In genomic region chr10:18418160-18418559, GRCm38 (mm10) we compare ENCODE assay signal across 15 mouse cellular contexts.
DNase-seq lines count a peak whose midpoint lies in the region; ATAC-seq and TF ChIP-seq lines count a peak whose summit lies in the region.
"Had no signal": no experiment of that assay in that cellular context is flagged by ENCODE, and none has a peak within 500 bp of the region (broad histone marks: within the 10 kb centered on the region; RNA-seq: fewer than 3 reads in every experiment).

No protein-coding gene starts in this region.

- H3K4me3 ChIP-seq in heart, embryonic 13.5 days: no peak overlapping the region
- H3K4me3 ChIP-seq in kidney, embryonic 15.5 days (replicated peaks): no peak overlapping the region
- no peak overlapping the region for H3K4me3 ChIP-seq in limb, embryonic 13.5 days
- no peak overlapping the region for H3K4me3 ChIP-seq in thymus, adult 2 months (ENCODE audit: control insufficient read depth, insufficient read depth, low read length)
- H3K4me3 ChIP-seq: erythroblast, embryonic 14.5 days had no signal

- H3K9me3 ChIP-seq in heart, embryonic 13.5 days: no peaks in the 10 kb centered on the region
- H3K9me3 ChIP-seq in kidney, embryonic 15.5 days (replicated peaks): no peaks in the 10 kb centered on the region
- no peaks in the 10 kb centered on the region for H3K9me3 ChIP-seq in limb, embryonic 13.5 days

- no peak for TF ChIP-seq CTCF in thymus, adult 2 months (IDR thresholded peaks at IDR 0.05; ENCODE audit: borderline replicate concordance, control insufficient read depth, extremely low read depth, insufficient read depth, low read length, poor library complexity)

- no peak for ATAC-seq in heart, embryonic 13.5 days (ENCODE audit: extremely low read depth, insufficient number of reproducible peaks, low FRiP score, low TSS enrichment)
- ATAC-seq in kidney, embryonic 15.5 days (replicated peaks; ENCODE audit: low FRiP score): peak; percentile 71
- no peak for ATAC-seq in limb, embryonic 13.5 days (ENCODE audit: low FRiP score, low read depth)
- ATAC-seq: activated CD4-positive, CD25-positive, alpha-beta regulatory T cell, adult 4 months; hindbrain, embryonic 16.5 days had no signal

- H3K27ac ChIP-seq in heart, embryonic 13.5 days (replicated peaks): peak overlapping the region; percentile 76
- 0 out of 2 replicates have a peak overlapping the region, but pooled peaks have one; percentile 48 for H3K27ac ChIP-seq in kidney, embryonic 15.5 days
- no peak overlapping the region for H3K27ac ChIP-seq in limb, embryonic 13.5 days
- no peak overlapping the region for H3K27ac ChIP-seq in thymus, adult 2 months (ENCODE audit: control insufficient read depth, insufficient read depth, low read length)

- H3K4me1 ChIP-seq in heart, embryonic 13.5 days: peaks cover 48% of the 10 kb centered on the region
- peaks cover 13% of the 10 kb centered on the region for H3K4me1 ChIP-seq in kidney, embryonic 15.5 days
- H3K4me1 ChIP-seq in limb, embryonic 13.5 days: peaks cover 30% of the 10 kb centered on the region
- H3K4me1 ChIP-seq in thymus, adult 2 months (replicated peaks; ENCODE audit: control insufficient read depth, insufficient read depth, low read length): peaks cover 5% of the 10 kb centered on the region

- peak overlapping the region; percentile 43 for H3K4me2 ChIP-seq in heart, embryonic 13.5 days
- no peak overlapping the region for H3K4me2 ChIP-seq in kidney, embryonic 15.5 days
- 0 out of 2 replicates have a peak overlapping the region, but pooled peaks have one; percentile 4 for H3K4me2 ChIP-seq in limb, embryonic 13.5 days (replicated peaks)
- H3K4me2 ChIP-seq: midbrain, embryonic 11.5 days had no signal

- DNase-seq in heart, adult 9 months (ENCODE audit: low spot score in 2 of 2): no peak
- no peak for DNase-seq in kidney, postnatal 25 days
- DNase-seq in ZHBTc4 (ENCODE audit: low read depth, low spot score): peak; percentile 60
- DNase-seq in thymus, adult 2 months: no peak
- no peak for DNase-seq in adrenal gland, adult 8-10 months
- DNase-seq: gastrocnemius, postnatal 25 days; liver; right cerebral cortex, adult 18-20 months had no signal

- H3K36me3 ChIP-seq in heart, embryonic 13.5 days: no peaks in the 10 kb centered on the region
- H3K36me3 ChIP-seq in kidney, embryonic 15.5 days: no peaks in the 10 kb centered on the region
- H3K36me3 ChIP-seq in limb, embryonic 13.5 days: no peaks in the 10 kb centered on the region; the same call in 1 of the 2 replicates
- H3K36me3 ChIP-seq in thymus, adult 2 months (ENCODE audit: control insufficient read depth, insufficient read depth, low read length): no peaks in the 10 kb centered on the region

- WGBS in heart, embryonic 13.5 days: 15% methylated on average over 7 of the region's 7 CpGs
- 17% methylated on average over 7 of the region's 7 CpGs for WGBS in kidney, embryonic 15.5 days
- WGBS in limb, embryonic 13.5 days: 18% methylated on average over 7 of the region's 7 CpGs
- 87% methylated on average over 7 of the region's 7 CpGs for WGBS in thymus, adult 2 months

- H3K27me3 ChIP-seq in heart, embryonic 13.5 days (replicated peaks): no peaks in the 10 kb centered on the region
- H3K27me3 ChIP-seq in kidney, embryonic 15.5 days: no peaks in the 10 kb centered on the region
- H3K27me3 ChIP-seq in limb, embryonic 13.5 days: no peaks in the 10 kb centered on the region
- H3K27me3 ChIP-seq in thymus, adult 2 months (ENCODE audit: control insufficient read depth, insufficient read depth, low read length): no peaks in the 10 kb centered on the region

- peak overlapping the region; percentile 60; the same call in 1 of the 2 replicates for H3K9ac ChIP-seq in heart, embryonic 13.5 days
- no peak overlapping the region for H3K9ac ChIP-seq in kidney, embryonic 15.5 days
- H3K9ac ChIP-seq in limb, embryonic 13.5 days: no peak overlapping the region

- no peak for TF ChIP-seq POLR2A in thymus, adult 2 months (IDR thresholded peaks at IDR 0.05; ENCODE audit: control insufficient read depth, extremely low read depth, insufficient read depth, low read length, poor library complexity)

Comparison
In these comparisons a context has a peak if more than half of its experiments do, and no peak if none do; other contexts are left out.
1. H3K27ac ChIP-seq: peak in heart, embryonic 13.5 days (single experiment) and kidney, embryonic 15.5 days (single experiment); none in limb, embryonic 13.5 days (single experiment) and thymus, adult 2 months (single experiment).